Mouse (Mus musculus): ENCODE measurements around the gene Ift88.

Ift88 gene

DNA sequence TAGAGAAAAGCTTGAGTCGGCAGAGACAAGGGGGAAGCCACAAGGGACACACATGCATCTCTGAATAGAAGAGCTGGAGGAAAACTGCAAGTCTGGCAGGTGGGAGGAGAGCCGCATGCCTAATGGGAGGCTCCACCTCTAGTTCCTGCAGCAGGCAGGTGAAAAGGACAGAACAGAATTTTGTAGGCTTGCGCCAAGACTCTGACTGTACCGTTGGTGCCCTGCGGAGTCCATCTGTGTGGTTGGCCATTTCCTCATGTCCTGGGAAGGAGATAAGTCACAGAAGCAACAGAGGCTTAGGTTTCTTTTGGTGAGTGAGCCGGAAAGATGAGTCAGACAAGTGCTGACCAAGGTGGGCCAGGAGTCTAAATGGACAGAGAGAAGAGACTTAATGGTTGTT is 79.9 kb downstream of the Ift88 start:
- no peaks in the 10 kb centered on the region for H3K36me3 ChIP-seq (ENCODE audit: control insufficient read depth, insufficient read depth, low read length, poor library complexity, severe bottlenecking)
- H3K27me3 ChIP-seq (ENCODE audit: control insufficient read depth, insufficient read depth, low read length, poor library complexity, severe bottlenecking): no peaks in the 10 kb centered on the region
- no peak for DNase-seq (ENCODE audit: low read depth, low spot score)

DNA sequence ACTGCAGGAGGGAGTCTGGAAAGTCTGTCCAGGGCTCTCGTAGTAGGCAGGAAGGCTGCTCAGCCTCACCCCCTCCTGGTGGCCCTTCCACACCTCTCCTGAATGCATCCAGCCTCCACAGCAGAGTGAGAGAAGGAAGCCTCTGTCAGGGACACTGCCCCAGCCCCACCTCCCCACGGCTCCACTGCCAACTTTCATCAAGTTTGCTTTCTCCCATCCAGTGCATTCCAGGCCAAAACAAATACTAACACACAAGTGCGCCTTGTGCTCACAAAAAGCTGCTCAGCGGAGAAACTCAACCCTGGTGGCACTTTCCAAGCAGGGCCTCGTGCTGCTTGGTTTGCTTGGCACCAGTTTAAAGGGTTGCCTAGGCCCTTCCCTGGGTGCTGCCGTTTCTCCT is 85.7 kb downstream of the Ift88 start:
- Histone ChIP-seq H3K36me3 (ENCODE audit: control insufficient read depth, insufficient read depth, low read length, poor library complexity, severe bottlenecking) (no peaks in the 10 kb centered on the region), H3K27me3 (ENCODE audit: control insufficient read depth, insufficient read depth, low read length, poor library complexity, severe bottlenecking) (no peaks in the 10 kb centered on the region)
- DNase-seq (ENCODE audit: low read depth, low spot score): no peak

DNA sequence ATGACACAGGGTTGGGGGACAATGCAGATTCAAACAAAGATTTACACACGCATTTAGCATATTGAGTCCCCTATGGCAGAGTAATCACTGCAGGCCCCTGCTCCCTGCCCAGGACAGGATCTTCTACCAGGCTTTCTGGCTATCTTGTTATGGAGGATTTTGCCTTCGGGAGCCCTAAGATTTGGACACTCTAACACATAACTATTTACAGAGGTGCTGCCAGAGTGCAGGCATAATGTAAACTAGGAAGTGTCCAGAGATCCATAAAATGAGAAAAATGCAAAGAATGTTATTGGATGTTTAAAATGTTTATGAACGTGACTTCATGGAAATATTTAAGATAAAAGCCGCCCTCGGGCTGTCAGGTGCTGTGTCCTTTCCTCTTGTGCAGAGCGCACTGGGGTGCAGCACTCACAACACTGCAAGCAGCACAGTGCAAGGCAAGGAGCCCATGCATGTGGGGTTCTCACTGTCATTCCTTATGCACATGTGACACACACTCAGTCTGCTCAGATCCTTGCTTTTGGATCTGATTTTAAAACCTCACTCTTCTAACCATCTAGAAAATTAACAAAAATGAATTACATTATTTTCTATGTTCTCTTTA is 91.4 kb downstream of the Ift88 start:
- Histone ChIP-seq H3K36me3 (ENCODE audit: control insufficient read depth, insufficient read depth, low read length, poor library complexity, severe bottlenecking) (no peaks in the 10 kb centered on the region), H3K27me3 (ENCODE audit: control insufficient read depth, insufficient read depth, low read length, poor library complexity, severe bottlenecking) (no peaks in the 10 kb centered on the region)
- DNase-seq (ENCODE audit: low read depth, low spot score): no peak

DNA sequence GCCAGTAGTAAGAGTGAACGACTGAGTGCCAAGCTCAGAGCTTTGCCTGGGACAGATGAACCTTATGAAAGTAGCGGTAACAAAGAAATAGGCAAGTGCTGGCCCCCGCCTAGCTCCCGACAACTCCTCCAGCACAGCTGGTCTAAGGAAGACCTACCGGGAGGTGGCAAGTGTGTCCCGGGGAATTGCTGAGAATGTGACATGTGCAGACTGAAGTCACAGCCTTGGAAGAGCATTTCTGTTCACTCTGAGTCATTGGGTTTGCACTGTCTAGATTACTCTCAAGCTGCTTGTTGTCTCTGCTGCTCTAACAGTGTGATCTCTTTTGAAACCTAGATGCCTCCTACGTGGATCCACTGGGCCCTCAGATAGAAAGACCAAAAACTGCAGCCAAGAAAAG is 93.1 kb downstream of the Ift88 start:
- Histone ChIP-seq H3K27me3 (ENCODE audit: control insufficient read depth, insufficient read depth, low read length, poor library complexity, severe bottlenecking) (no peaks in the 10 kb centered on the region), H3K36me3 (ENCODE audit: control insufficient read depth, insufficient read depth, low read length, poor library complexity, severe bottlenecking) (no peaks in the 10 kb centered on the region)
- no peak for DNase-seq (ENCODE audit: low read depth, low spot score)

DNA sequence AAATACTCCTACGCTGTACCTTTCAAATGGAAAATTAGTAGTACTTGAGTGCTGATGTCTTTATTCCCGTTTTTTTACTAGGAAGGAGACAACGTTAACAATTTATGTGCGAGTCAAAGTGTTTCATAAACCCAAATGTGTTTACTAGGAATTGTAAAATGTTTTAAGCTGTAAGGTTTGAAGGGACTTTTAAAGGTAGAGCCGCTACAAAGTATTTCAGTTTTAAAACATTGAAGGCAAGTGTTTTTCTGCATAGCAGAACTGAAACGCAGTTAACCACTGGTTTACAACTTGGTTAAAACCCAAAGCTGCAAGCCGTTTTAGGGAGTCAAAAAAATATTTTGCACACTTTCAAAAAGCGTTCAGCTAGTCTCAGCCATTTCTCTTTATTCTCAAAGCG is 99.9 kb downstream of the Ift88 start:
- H3K36me3 ChIP-seq (ENCODE audit: control insufficient read depth, insufficient read depth, low read length, poor library complexity, severe bottlenecking): no peaks in the 10 kb centered on the region
- no peaks in the 10 kb centered on the region; the same call in 1 of the 2 replicates for H3K27me3 ChIP-seq (ENCODE audit: control insufficient read depth, insufficient read depth, low read length, poor library complexity, severe bottlenecking)
- DNase-seq (ENCODE audit: low read depth, low spot score): no peak

DNA sequence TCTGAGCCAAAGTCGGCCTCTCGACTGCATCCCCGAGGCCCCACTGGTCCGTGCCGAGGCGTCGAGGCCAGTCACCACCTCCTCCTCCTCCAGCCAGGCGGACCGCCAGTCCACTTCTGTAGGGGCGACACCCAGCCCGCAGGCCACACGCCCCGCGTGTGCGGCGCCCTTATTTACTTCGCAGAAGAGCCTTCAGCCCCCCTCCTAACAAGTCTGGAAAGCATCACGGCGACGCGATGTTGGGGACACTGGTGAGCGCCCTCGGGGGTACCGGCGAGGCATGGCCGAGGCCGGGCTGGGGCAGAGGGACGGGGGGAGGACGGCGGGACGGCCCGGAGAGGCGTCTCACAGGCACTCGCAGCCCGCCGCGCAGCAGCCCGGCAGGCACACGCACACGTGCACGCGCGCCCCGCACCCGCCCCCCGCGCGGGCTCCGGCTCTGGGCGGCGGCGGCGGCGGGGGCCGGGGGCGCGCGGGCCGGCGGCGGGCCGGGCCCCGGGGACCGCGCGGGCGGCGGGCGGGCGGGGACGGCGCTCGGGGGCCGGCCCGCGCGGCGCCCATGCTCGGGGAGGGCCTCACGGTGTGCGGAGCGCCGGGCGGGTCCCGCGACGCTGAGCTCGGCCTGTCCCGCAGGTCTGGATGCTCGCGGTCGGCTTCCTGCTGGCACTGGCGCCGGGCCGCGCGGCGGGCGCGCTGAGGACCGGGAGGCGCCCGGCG is 101.0 kb downstream of the Ift88 start, which contains the start of gene Il17d:
Gene Il17d, plus strand, starts transcription at position 107 of the 717 bp plus-strand sequence.
- no peaks in the 10 kb centered on the region for H3K36me3 ChIP-seq (ENCODE audit: control insufficient read depth, insufficient read depth, low read length, poor library complexity, severe bottlenecking)
- H3K27me3 ChIP-seq (ENCODE audit: control insufficient read depth, insufficient read depth, low read length, poor library complexity, severe bottlenecking): peaks cover 2% of the 10 kb centered on the region; the same call in 1 of the 2 replicates
- peak; percentile 23 for DNase-seq (ENCODE audit: low read depth, low spot score)

DNA sequence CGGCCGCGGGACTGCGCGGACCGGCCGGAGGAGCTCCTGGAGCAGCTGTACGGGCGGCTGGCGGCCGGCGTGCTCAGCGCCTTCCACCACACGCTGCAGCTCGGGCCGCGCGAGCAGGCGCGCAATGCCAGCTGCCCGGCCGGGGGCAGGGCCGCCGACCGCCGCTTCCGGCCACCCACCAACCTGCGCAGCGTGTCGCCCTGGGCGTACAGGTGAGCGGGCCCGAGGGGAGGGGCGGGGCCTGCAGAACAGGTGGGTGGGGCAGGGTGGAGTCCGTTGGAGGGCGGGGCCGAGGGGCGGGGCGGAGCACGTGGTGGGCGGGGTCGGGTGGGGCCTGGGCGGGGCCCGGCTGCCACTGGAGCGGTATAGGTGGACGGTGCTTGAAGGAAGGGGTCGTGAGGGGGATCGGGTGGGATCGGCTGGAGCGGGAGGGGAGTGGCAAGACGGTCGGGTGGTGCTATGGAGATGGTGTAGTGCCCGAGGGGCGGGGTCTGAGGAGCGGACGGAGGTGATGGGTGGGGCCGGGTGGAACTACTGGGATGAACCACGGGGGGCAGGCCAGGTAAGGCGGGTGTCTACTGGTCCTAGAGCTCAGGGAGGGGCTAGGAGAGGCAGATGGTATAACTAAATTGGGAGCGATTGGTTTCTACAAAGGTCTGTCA is 101.7 kb downstream of the Ift88 start:
- DNase-seq (ENCODE audit: low read depth, low spot score): peak; percentile 64
- H3K27me3 ChIP-seq (ENCODE audit: control insufficient read depth, insufficient read depth, low read length, poor library complexity, severe bottlenecking): peaks cover 2% of the 10 kb centered on the region; the same call in 1 of the 2 replicates
- H3K36me3 ChIP-seq (ENCODE audit: control insufficient read depth, insufficient read depth, low read length, poor library complexity, severe bottlenecking): no peaks in the 10 kb centered on the region

DNA sequence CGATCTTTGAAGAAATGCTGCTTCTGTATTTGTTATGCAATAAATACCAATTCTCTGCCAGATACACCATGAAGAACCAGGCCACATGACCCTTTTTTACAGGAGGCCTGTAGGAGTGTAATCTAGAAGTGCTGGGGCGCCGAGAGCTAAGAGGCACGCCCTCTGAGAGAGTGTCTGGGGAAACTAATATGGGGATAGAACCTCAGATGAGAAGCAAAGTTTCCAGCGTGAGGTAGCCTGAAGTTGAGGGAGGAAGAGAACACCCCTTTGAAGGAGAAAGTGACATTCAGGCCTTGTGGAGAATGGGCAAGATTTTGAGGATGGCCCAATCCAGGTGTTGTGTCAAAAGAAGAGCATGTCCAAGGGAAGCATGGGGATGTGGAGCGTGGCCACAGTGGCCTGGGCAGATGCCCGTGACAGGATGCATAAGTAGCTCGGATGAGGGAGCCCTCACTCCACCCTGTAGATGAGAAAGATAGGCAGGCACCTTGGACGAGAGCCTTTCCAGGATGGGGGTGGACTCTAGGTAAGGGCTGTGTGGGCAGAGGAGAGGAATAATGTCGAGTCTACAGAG is 102.3 kb downstream of the Ift88 start:
- DNase-seq (ENCODE audit: low read depth, low spot score): no peak
- H3K27me3 ChIP-seq (ENCODE audit: control insufficient read depth, insufficient read depth, low read length, poor library complexity, severe bottlenecking): peaks cover 2% of the 10 kb centered on the region; the same call in 1 of the 2 replicates
- H3K36me3 ChIP-seq (ENCODE audit: control insufficient read depth, insufficient read depth, low read length, poor library complexity, severe bottlenecking): no peaks in the 10 kb centered on the region

DNA sequence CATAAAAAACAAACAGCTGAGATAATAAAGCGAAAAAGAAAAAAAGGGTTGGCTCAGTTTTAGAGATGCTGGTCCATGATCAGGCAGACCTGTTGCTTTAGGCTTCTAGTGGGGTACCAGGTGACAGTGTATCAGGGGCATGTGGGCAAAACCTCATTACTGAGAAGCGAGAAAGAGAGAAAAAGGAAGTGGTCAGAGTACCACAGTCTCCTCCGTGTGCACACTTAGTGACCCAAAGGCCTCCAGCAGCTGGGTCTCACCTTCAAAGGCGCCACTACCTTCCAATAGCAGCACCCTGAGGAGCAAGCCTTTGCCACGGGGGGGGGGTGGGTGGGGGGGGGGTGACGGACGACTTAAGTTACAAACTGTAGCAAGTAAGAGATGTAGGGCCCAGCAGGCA is 103.3 kb downstream of the Ift88 start:
- peak; percentile 42 for DNase-seq (ENCODE audit: low read depth, low spot score)
- peaks cover 2% of the 10 kb centered on the region; the same call in 1 of the 2 replicates for H3K27me3 ChIP-seq (ENCODE audit: control insufficient read depth, insufficient read depth, low read length, poor library complexity, severe bottlenecking)
- H3K36me3 ChIP-seq (ENCODE audit: control insufficient read depth, insufficient read depth, low read length, poor library complexity, severe bottlenecking): no peaks in the 10 kb centered on the region

DNA sequence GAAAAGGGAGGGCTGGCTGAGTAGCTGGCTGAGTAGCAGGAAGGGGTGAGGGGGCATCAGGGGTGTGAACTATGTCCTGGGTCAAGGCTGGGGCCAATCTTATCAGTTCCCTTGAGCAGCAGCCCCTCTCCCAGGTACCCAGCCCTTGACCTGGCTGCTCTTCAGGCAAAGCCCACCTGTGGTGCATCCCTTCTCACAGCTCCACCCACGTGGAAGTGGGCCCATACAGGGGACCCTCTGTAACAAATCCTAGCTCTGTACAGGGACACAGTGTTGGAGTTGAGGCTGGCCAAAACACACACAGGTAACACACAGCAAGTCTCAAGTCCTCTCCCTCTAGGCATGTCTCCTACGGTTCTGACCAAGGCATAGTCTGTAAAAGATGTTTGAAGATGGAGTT is 103.7 kb downstream of the Ift88 start:
- H3K27me3 ChIP-seq (ENCODE audit: control insufficient read depth, insufficient read depth, low read length, poor library complexity, severe bottlenecking): peaks cover 2% of the 10 kb centered on the region; the same call in 1 of the 2 replicates
- H3K36me3 ChIP-seq (ENCODE audit: control insufficient read depth, insufficient read depth, low read length, poor library complexity, severe bottlenecking): no peaks in the 10 kb centered on the region
- no peak for DNase-seq (ENCODE audit: low read depth, low spot score)

DNA sequence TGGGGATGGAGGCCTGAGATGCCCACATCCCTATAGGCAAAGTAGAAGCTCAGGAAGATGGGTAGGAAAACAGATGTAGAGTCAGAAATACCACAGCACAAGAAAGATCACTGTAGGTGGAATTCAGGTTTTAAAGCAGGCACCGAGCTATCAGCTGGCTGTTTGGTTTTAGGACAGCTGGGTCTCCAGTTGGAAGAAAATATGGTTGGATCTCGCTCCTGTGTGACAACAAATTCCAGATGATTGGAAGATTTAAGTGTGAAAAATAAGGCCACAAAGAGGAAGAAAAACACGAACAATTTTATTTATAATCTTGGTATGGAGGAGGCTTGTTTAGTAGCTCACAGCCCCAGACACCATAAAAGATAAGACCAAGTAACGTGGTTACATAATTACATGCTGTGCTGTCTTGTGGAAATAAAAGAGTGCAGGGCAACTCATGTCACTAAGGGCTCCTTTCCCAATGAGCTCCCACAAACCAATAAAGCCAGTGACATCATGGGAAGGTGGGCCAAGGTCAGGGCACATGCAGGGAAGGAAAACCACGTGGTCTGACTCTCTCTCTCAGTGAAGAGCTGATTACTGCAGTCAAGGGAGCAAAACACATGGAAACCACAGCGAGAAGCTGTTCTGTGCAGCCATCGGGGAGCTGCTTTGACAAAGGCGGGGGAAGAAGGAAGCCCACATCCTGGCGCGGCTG is 105.4 kb downstream of the Ift88 start:
- no peak for DNase-seq (ENCODE audit: low read depth, low spot score)
- peaks cover 2% of the 10 kb centered on the region; the same call in 1 of the 2 replicates for H3K27me3 ChIP-seq (ENCODE audit: control insufficient read depth, insufficient read depth, low read length, poor library complexity, severe bottlenecking)
- H3K36me3 ChIP-seq (ENCODE audit: control insufficient read depth, insufficient read depth, low read length, poor library complexity, severe bottlenecking): no peaks in the 10 kb centered on the region

DNA sequence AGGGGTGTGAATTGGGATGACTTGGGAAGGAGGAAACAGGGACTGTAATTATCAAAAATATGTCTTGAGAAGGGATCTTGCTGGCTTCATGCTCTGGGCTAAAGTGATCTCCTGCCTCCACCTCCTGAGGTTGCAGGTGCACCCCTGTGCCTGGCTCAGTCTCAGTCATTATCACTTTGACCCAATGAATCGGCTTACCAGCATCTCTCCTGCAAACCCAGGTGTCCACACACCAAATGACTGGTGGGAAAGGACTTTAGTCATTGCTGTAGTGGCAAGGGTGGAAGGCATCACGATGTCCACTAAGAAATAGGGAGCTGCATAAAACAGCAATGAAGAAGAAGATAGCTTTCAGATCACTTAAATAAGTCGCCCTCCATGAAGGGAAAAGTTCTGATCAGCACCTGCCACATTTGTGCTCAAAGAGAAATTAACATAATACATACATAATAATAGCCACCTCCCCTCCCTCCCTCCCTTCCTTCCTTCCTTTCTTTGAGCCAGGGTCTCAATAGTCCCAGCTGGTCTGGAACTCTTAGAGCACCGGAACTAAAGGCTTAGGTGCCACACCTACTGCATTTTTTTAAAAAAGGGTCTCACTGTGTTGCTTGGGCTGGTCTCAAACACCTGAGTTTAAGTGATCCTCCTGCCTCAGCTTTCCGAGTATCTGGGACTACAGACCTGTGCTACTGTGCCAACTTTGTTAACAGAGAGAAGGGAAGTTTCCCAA is 106.1 kb downstream of the Ift88 start:
- Histone ChIP-seq H3K36me3 (ENCODE audit: control insufficient read depth, insufficient read depth, low read length, poor library complexity, severe bottlenecking) (no peaks in the 10 kb centered on the region), H3K27me3 (ENCODE audit: control insufficient read depth, insufficient read depth, low read length, poor library complexity, severe bottlenecking) (peaks cover 2% of the 10 kb centered on the region; the same call in 1 of the 2 replicates)
- DNase-seq (ENCODE audit: low read depth, low spot score): no peak

DNA sequence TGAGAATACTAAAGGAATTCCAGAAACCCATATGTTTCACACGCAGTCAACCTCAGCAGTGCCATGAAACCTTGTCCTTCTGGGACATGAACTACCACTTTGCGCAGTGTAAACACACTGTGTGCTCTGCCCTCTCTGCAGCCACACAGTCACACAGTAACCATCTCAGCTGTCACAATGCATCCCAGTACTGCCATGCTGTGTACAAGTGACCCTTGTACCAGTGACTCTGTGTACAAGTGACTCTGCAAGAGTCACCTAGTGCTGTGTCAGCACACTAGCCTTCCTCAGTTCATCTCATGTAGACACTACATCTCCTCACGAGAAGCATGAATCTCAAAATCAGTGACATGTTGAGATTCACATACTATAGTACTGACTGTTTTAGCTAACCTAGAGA is 108.7 kb downstream of the Ift88 start:
- H3K27me3 ChIP-seq (ENCODE audit: control insufficient read depth, insufficient read depth, low read length, poor library complexity, severe bottlenecking): peaks cover 2% of the 10 kb centered on the region; the same call in 1 of the 2 replicates
- no peak for DNase-seq (ENCODE audit: low read depth, low spot score)

DNA sequence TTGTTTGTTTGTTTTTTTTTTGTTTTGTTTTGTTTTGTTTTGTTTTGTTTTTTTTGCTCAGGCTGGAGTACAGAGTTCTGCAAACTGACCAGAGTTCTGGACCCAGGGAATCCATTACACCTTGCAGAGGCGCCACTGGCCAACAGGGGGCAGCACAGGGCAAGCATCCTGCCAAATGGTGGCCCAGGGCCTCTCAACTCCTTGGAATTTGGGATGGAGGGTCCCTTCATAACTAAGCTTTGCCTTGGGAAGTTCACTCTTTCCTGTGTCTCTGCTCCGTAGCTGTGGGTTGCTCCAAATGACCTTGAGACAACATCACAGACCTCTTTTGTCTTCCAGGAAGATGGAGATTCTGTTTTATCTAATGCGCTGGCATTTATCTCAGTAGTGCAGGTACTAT is 109.4 kb downstream of the Ift88 start:
- Histone ChIP-seq H3K36me3 (ENCODE audit: control insufficient read depth, insufficient read depth, low read length, poor library complexity, severe bottlenecking) (no peaks in the 10 kb centered on the region), H3K27me3 (ENCODE audit: control insufficient read depth, insufficient read depth, low read length, poor library complexity, severe bottlenecking) (0 out of 2 replicates have a peak, but pooled peaks cover 2% of the 10 kb centered on the region)
- DNase-seq (ENCODE audit: low read depth, low spot score): peak; percentile 39

More for the DNA sequence above, 108.7 kb downstream of the Ift88 start:
- H3K36me3 ChIP-seq (ENCODE audit: control insufficient read depth, insufficient read depth, low read length, poor library complexity, severe bottlenecking): no peaks in the 10 kb centered on the region

All from splenic B cell, adult 2 months (primary cell).